Mouse (Mus musculus) limb, embryonic 14.5 days (tissue): Measurements from ENCODE around the gene 2700049A03Rik. TPM values are rescaled to one million over a fixed set of nuclear protein-coding genes. Genes with fewer than 3 reads are reported as not detected.

ENCODE experiments used
- ATAC-seq: fragments of 200-750 bp; cut with Nextera tagmentation; 2 replicates; pipeline ENCODE4 v1.8.0; 2017; ENCODE audit warnings: low read depth, moderate number of reproducible peaks, moderate TSS enrichment; ENCODE audit not compliant: low FRiP score
- DNase-seq: peaks from one replicate; pipeline ENCODE4 v3.0.0-alpha.2; 2015; ENCODE audit warnings: low spot score
- H3K27ac ChIP-seq: fragments of 300-500 bp; sonication (generic); replicated peaks from 2 replicates; pipeline ENCODE4 v1.5.1; 2014; ENCODE audit warnings: low read depth, mild to moderate bottlenecking, low read length, moderate library complexity, mixed read lengths
- H3K27me3 ChIP-seq: fragments of 300-500 bp; sonication (generic); 2 replicates; pipeline ENCODE4 v1.6.1; 2014; ENCODE audit warnings: low read length, mixed read lengths; ENCODE audit not compliant: control insufficient read depth, insufficient read depth
- H3K36me3 ChIP-seq: fragments of 300-500 bp; sonication (generic); 2 replicates; pipeline ENCODE4 v1.6.1; 2014; ENCODE audit warnings: mild to moderate bottlenecking, low read length, moderate library complexity, mixed read lengths; ENCODE audit not compliant: control insufficient read depth, insufficient read depth
- H3K4me1 ChIP-seq: fragments of 300-500 bp; sonication (generic); 2 replicates; pipeline ENCODE4 v1.6.1; 2014; ENCODE audit warnings: antibody characterized with exemption, low read length, mixed read lengths; ENCODE audit not compliant: control insufficient read depth, insufficient read depth
- H3K4me2 ChIP-seq: fragments of 300-500 bp; sonication (generic); replicated peaks from 2 replicates; pipeline ENCODE4 v1.6.1; 2014; ENCODE audit warnings: low read depth, mild to moderate bottlenecking, low read length, moderate library complexity; ENCODE audit not compliant: severe bottlenecking
- H3K4me3 ChIP-seq: fragments of 300-500 bp; sonication (generic); replicated peaks from 2 replicates; pipeline ENCODE4 v1.5.1; 2014; ENCODE audit warnings: low read length
- H3K9ac ChIP-seq: fragments of 300-500 bp; sonication (generic); 2 replicates; pipeline ENCODE4 v1.6.1; 2014; ENCODE audit warnings: mild to moderate bottlenecking, low read depth, low read length, moderate library complexity; ENCODE audit not compliant: severe bottlenecking
- H3K9me3 ChIP-seq: fragments of 300-500 bp; sonication (generic); 2 replicates; pipeline ENCODE4 v1.6.1; 2016; ENCODE audit warnings: low read length; ENCODE audit not compliant: control insufficient read depth
- POLR2A ChIP-seq: fragments of 200-500 bp; IDR thresholded peaks from 2 replicates; pipeline ENCODE4 v1.8.0; 2012; ENCODE audit warnings: inconsistent platforms, mild to moderate bottlenecking, moderate library complexity, borderline replicate concordance; ENCODE audit not compliant: insufficient read depth, insufficient read length; ENCODE audit errors: extremely low read depth
- WGBS: fragments of 180-500 bp; shearing (Covaris S2); extraction: QIAGEN DNeasy Blood & Tissue Kit; methylation state at CpG from one replicate; pipeline ENCODE4 v1.1.7; 2014; 5-methylcytosine and 5-hydroxymethylcytosine counted together
- polyA plus RNA-seq, 2 experiments: library from polyadenylated mRNA; depleted of rRNA in 1 of 2; stranded (reverse) in 1 of 2; unstranded in 1 of 2; fragments of >200 nt; fragmentation: Nextera tagmentation in 1 of 2; extraction: Ambion mirVana in 1 of 2; gene quantifications; 2 replicates each; pipeline versions ENCODE4 v1.2.1 to v1.2.3; 2012 to 2014

2700049A03Rik gene
- polyA plus RNA-seq, 2 experiments, result 9.5 to 12.5 TPM

DNA sequence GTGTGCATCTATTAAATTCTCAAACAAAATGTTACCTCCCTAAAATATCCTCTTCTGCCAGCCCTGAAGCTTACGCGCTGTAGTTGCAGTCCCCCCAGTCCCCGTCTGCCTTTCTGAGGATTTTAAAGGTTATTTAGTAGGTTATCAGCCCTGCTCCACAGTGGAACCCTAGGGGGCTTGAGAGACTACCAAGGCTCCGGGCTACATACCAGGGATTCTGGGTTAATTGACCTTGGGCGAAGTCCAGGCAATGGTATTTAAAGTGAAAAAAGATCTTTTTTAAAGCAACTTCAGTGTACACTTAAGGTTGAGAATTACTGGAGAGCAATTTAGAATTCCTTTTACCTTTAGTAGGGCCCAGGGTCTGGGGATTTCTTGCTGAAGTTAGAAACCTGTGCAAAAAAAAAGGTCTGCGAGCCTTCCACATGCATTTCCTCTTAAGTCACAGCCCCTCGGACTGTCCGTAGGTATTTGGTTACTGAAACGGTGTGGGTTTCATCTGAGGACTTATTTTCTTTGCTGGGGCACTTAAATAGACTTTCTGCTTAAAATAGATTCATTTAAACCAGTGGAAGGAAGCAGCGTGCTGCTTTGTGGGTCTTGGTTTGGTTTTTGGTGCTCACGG lies 108.2 kb downstream of the 2700049A03Rik start:
- H3K27ac ChIP-seq, result peak overlapping the region; percentile 74
- H3K9ac ChIP-seq, result no peak overlapping the region
- H3K9me3 ChIP-seq, result peaks cover 25% of the 10 kb centered on the region
- H3K4me3 ChIP-seq, result no peak overlapping the region
- peaks cover 32% of the 10 kb centered on the region for H3K36me3 ChIP-seq
- ATAC-seq (peak; percentile 58), DNase-seq (peak; percentile 64)
- 35% methylated on average over 11 of the region's 11 CpGs for WGBS
- TF ChIP-seq POLR2A, result no peak
- peak overlapping the region; percentile 17; the same call in 1 of the 2 replicates for H3K4me2 ChIP-seq
- H3K4me1 ChIP-seq, result peaks cover 29% of the 10 kb centered on the region
- no peaks in the 10 kb centered on the region for H3K27me3 ChIP-seq

DNA sequence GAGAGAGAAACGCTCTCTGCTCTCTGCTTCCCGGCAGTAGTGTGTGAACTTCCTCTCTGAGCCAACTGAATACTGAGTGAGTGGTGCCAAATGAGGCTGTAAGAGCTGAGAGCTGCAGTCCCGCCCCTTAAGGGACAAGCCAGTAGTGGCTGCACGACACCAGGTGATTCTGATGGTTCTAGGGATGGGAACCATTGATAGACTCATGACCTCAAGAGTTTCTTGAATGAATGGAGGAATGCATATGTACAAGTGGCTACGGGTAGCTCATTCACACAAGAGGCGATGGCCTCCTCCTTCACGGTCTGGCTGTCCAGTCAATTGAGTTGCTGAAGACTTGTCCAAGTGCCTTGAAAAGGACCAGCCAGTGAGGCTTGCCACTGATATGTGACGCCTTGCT lies 110.5 kb downstream of the 2700049A03Rik start:
- 76% methylated on average over 8 of the region's 8 CpGs for WGBS
- no peak for TF ChIP-seq POLR2A
- H3K4me2 ChIP-seq, result no peak overlapping the region
- H3K27me3 ChIP-seq, result no peaks in the 10 kb centered on the region
- H3K4me1 ChIP-seq, result peaks cover 29% of the 10 kb centered on the region
- H3K9ac ChIP-seq, result no peak overlapping the region
- ATAC-seq, result no peak
- no peak overlapping the region for H3K27ac ChIP-seq
- peaks cover 23% of the 10 kb centered on the region for H3K36me3 ChIP-seq
- H3K4me3 ChIP-seq, result no peak overlapping the region
- H3K9me3 ChIP-seq, result peaks cover 17% of the 10 kb centered on the region
- no peak for DNase-seq

- WGBS, result 23% methylated on average over 9 of the region's 9 CpGs
- no peak overlapping the region for H3K9ac ChIP-seq
- no peak overlapping the region for H3K27ac ChIP-seq
- no peak for TF ChIP-seq POLR2A
- H3K4me3 ChIP-seq, result no peak overlapping the region
- H3K36me3 ChIP-seq, result 0 out of 2 replicates have a peak, but pooled peaks cover 1% of the 10 kb centered on the region
- DNase-seq (peak; percentile 15), ATAC-seq (no peak)
- H3K4me1 ChIP-seq, result peaks cover 29% of the 10 kb centered on the region
- H3K4me2 ChIP-seq, result no peak overlapping the region; the same call in 1 of the 2 replicates
- H3K9me3 ChIP-seq, result no peaks in the 10 kb centered on the region
- H3K27me3 ChIP-seq, result no peaks in the 10 kb centered on the region
Observed at GRCm38 (mm10) chr12:71249348-71249747, 112.7 kb downstream of the 2700049A03Rik start.

GRCm38 (mm10) chr12:71252509-71253167 lies 116.0 kb downstream of the 2700049A03Rik start:
- no peaks in the 10 kb centered on the region for H3K36me3 ChIP-seq
- H3K4me1 ChIP-seq, result peaks cover 19% of the 10 kb centered on the region; the same call in 1 of the 2 replicates
- H3K9ac ChIP-seq, result no peak overlapping the region
- no peak overlapping the region for H3K27ac ChIP-seq
- no peak for DNase-seq
- no peak for TF ChIP-seq POLR2A
- no peak overlapping the region for H3K4me2 ChIP-seq
- 35% methylated on average over 11 of the region's 11 CpGs for WGBS
- H3K9me3 ChIP-seq, result no peaks in the 10 kb centered on the region
- no peak for ATAC-seq
- no peak overlapping the region for H3K4me3 ChIP-seq
- no peaks in the 10 kb centered on the region for H3K27me3 ChIP-seq

- Histone ChIP-seq H3K4me2 (no peak overlapping the region), H3K4me3 (no peak overlapping the region), H3K36me3 (no peaks in the 10 kb centered on the region), H3K27ac (no peak overlapping the region), H3K27me3 (no peaks in the 10 kb centered on the region), H3K9me3 (no peaks in the 10 kb centered on the region), H3K9ac (no peak overlapping the region), H3K4me1 (peaks cover 22% of the 10 kb centered on the region)
- peak; percentile 26 for DNase-seq
- peak; percentile 35; the same call in 1 of the 2 replicates for ATAC-seq
- no peak for TF ChIP-seq POLR2A
- WGBS, result 34% methylated on average over 7 of the region's 7 CpGs
Observed at GRCm38 (mm10) chr12:71254779-71255178, 118.1 kb downstream of the 2700049A03Rik start.
